Mouse (Mus musculus): ENCODE results near the gene Ncapg2. TPM values are rescaled to one million over a fixed set of nuclear protein-coding genes. Genes with fewer than 3 reads are reported as not detected.

Gene Ncapg2
- polyA plus RNA-seq, 1 experiment from 2014 or later = 28.5 TPM

- H3K27ac ChIP-seq (replicated peaks) = no peak overlapping the region
- H3K36me3 ChIP-seq = peaks cover 57% of the 10 kb centered on the region
- no peak overlapping the region for H3K4me2 ChIP-seq (replicated peaks)
- no peak overlapping the region for H3K9ac ChIP-seq
- H3K4me3 ChIP-seq (replicated peaks) = no peak overlapping the region
- no peaks in the 10 kb centered on the region for H3K9me3 ChIP-seq (replicated peaks)
- no peak for ATAC-seq (ENCODE audit: insufficient number of reproducible peaks, low FRiP score, low TSS enrichment, low read depth)
- H3K27me3 ChIP-seq = no peaks in the 10 kb centered on the region
- 95% methylated on average over 3 of the region's 3 CpGs for WGBS
- H3K4me1 ChIP-seq = no peaks in the 10 kb centered on the region
Measured at GRCm38 (mm10) chr12:116442184-116442583, 37.0 kb downstream of the Ncapg2 start.

GRCm38 (mm10) chr12:116449536-116449935 lies 44.3 kb downstream of the Ncapg2 start:
- 78% methylated on average over 2 of the region's 2 CpGs for WGBS
- Histone ChIP-seq H3K27ac (replicated peaks) (no peak overlapping the region), H3K4me2 (replicated peaks) (no peak overlapping the region), H3K4me1 (no peaks in the 10 kb centered on the region), H3K36me3 (peaks cover 37% of the 10 kb centered on the region), H3K9me3 (replicated peaks) (no peaks in the 10 kb centered on the region), H3K27me3 (no peaks in the 10 kb centered on the region), H3K9ac (no peak overlapping the region), H3K4me3 (replicated peaks) (no peak overlapping the region)
- no peak for ATAC-seq (ENCODE audit: insufficient number of reproducible peaks, low FRiP score, low TSS enrichment, low read depth)

GRCm38 (mm10) chr12:116460379-116461065 lies 55.3 kb downstream of the Ncapg2 start:
- Histone ChIP-seq H3K4me1 (no peaks in the 10 kb centered on the region), H3K4me3 (replicated peaks) (no peak overlapping the region), H3K4me2 (replicated peaks) (no peak overlapping the region), H3K9me3 (replicated peaks) (no peaks in the 10 kb centered on the region), H3K27ac (replicated peaks) (no peak overlapping the region), H3K9ac (no peak overlapping the region), H3K27me3 (no peaks in the 10 kb centered on the region), H3K36me3 (peaks cover 24% of the 10 kb centered on the region; the same call in 1 of the 2 replicates)
- no peak for ATAC-seq (ENCODE audit: insufficient number of reproducible peaks, low FRiP score, low TSS enrichment, low read depth)
- WGBS = 96% methylated on average over 6 of the region's 6 CpGs

- peaks cover 4% of the 10 kb centered on the region; the same call in 1 of the 2 replicates for H3K36me3 ChIP-seq
- no peak for ATAC-seq (ENCODE audit: insufficient number of reproducible peaks, low FRiP score, low TSS enrichment, low read depth)
- H3K9me3 ChIP-seq (replicated peaks) = no peaks in the 10 kb centered on the region
- no peak overlapping the region for H3K27ac ChIP-seq (replicated peaks)
- 87% methylated on average over 5 of the region's 5 CpGs for WGBS
- H3K4me1 ChIP-seq = no peaks in the 10 kb centered on the region
- H3K27me3 ChIP-seq = no peaks in the 10 kb centered on the region
- H3K9ac ChIP-seq = no peak overlapping the region
- H3K4me3 ChIP-seq (replicated peaks) = no peak overlapping the region
- H3K4me2 ChIP-seq (replicated peaks) = no peak overlapping the region
Measured at GRCm38 (mm10) chr12:116467030-116467429, 61.8 kb downstream of the Ncapg2 start.

DNA sequence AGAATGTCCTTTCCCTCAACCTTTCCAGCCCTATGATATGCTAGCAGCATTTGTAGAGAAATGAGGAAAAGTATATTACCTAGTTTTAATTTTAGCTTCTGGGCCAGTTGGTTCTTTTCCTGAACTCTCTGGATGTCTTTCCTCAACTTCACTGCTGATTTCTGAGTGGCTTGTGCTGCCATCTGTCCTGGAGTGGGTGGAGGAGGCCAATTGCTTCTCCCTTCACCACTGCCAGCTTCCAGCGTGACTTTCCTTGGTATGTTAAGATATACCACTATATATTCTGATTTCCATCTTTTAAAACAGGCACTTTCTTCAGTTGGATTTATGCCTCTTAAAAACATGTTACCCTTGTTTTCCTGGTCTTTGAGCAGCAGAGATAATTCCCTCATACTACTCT lies 63.1 kb downstream of the Ncapg2 start:
- peaks cover 4% of the 10 kb centered on the region; the same call in 1 of the 2 replicates for H3K36me3 ChIP-seq
- ATAC-seq (ENCODE audit: insufficient number of reproducible peaks, low FRiP score, low TSS enrichment, low read depth) = no peak
- H3K27ac ChIP-seq (replicated peaks) = no peak overlapping the region
- H3K4me2 ChIP-seq (replicated peaks) = no peak overlapping the region
- no peak overlapping the region for H3K9ac ChIP-seq
- H3K4me1 ChIP-seq = no peaks in the 10 kb centered on the region
- H3K27me3 ChIP-seq = no peaks in the 10 kb centered on the region
- no peaks in the 10 kb centered on the region for H3K9me3 ChIP-seq (replicated peaks)
- WGBS = 89% methylated on average over 1 of the region's 1 CpGs
- no peak overlapping the region for H3K4me3 ChIP-seq (replicated peaks)

DNA sequence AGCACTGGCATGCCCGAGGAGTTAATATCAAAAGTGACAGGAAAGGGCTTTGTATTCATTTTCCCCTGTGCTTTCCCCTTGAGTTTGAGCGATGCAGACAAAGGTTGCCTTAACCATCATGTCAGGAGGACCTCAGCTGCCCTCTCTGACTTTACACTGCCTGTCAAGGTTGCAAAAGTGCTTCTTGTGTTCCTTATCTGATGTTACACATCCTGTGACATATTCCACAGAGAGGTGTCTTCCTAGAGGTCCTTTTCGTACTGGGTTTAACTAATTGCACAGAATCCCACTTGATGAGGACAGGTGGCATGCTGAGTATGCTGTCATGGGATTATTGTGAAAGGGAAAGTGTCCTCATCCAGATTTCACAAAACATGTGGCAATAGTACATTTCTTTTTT lies 63.9 kb downstream of the Ncapg2 start:
- Histone ChIP-seq H3K27ac (replicated peaks) (no peak overlapping the region), H3K4me1 (no peaks in the 10 kb centered on the region), H3K36me3 (no peaks in the 10 kb centered on the region), H3K27me3 (no peaks in the 10 kb centered on the region), H3K4me3 (replicated peaks) (no peak overlapping the region), H3K4me2 (replicated peaks) (no peak overlapping the region), H3K9me3 (replicated peaks) (no peaks in the 10 kb centered on the region), H3K9ac (no peak overlapping the region)
- WGBS = 79% methylated on average over 3 of the region's 3 CpGs
- no peak for ATAC-seq (ENCODE audit: insufficient number of reproducible peaks, low FRiP score, low TSS enrichment, low read depth)

DNA sequence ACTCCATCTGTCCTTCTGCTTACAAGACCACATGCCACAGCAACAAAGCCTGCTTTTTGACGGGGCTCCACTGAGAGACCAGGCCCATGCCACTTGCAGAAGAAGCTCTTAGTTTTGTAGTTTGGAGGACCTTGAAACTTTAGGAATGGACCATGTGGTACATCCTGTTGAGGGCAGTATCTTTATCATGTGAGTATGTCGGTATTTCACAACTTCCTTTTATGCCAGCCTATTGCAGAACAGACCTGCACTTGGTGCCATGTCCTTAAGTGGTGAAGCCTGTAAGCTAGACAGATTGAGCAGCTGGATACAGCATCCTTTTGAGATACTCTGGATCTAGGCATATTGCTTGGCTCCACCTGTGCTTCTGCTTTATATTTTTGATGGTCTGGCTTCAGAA lies 68.1 kb downstream of the Ncapg2 start:
- ATAC-seq (ENCODE audit: insufficient number of reproducible peaks, low FRiP score, low TSS enrichment, low read depth) = no peak

GRCm38 (mm10) chr12:116473761-116474160 lies 68.6 kb downstream of the Ncapg2 start:
- H3K4me3 ChIP-seq (replicated peaks) = no peak overlapping the region
- H3K27me3 ChIP-seq = no peaks in the 10 kb centered on the region
- no peaks in the 10 kb centered on the region for H3K9me3 ChIP-seq (replicated peaks)
- H3K9ac ChIP-seq = no peak overlapping the region
- no peak overlapping the region for H3K27ac ChIP-seq (replicated peaks)
- H3K36me3 ChIP-seq = no peaks in the 10 kb centered on the region
- no peaks in the 10 kb centered on the region for H3K4me1 ChIP-seq
- no peak for ATAC-seq (ENCODE audit: insufficient number of reproducible peaks, low FRiP score, low TSS enrichment, low read depth)
- H3K4me2 ChIP-seq (replicated peaks) = no peak overlapping the region

More for the DNA sequence above, 68.1 kb downstream of the Ncapg2 start:
- Histone ChIP-seq H3K9ac (no peak overlapping the region), H3K4me3 (replicated peaks) (no peak overlapping the region), H3K4me1 (no peaks in the 10 kb centered on the region), H3K27me3 (no peaks in the 10 kb centered on the region), H3K9me3 (replicated peaks) (no peaks in the 10 kb centered on the region), H3K4me2 (replicated peaks) (no peak overlapping the region), H3K27ac (replicated peaks) (no peak overlapping the region), H3K36me3 (no peaks in the 10 kb centered on the region)
- 77% methylated on average over 2 of the region's 2 CpGs for WGBS

DNA sequence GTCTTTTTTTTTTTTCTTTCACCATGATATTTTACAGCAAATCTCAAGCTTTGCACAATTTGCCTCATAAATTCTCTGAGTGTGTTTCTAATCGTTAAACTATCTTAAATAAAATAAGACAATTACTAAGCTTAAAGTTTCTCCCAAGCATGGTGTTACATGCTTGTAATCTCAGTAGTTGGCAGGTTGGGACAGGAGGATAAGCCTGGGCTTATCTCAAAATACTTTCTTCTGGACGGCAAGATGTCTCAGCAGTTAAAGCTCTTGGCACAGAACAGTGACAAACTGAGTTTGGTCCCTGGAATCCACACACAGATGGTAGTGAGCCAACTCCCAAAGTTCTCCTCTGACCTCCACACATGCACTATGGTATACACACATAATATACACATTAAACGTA lies 69.5 kb downstream of the Ncapg2 start:
- H3K27me3 ChIP-seq = no peaks in the 10 kb centered on the region
- H3K4me3 ChIP-seq (replicated peaks) = no peak overlapping the region
- no peaks in the 10 kb centered on the region for H3K36me3 ChIP-seq
- no peak overlapping the region for H3K4me2 ChIP-seq (replicated peaks)
- no peak for ATAC-seq (ENCODE audit: insufficient number of reproducible peaks, low FRiP score, low TSS enrichment, low read depth)
- 59% methylated on average over 3 of the region's 3 CpGs for WGBS
- no peak overlapping the region for H3K9ac ChIP-seq
- no peaks in the 10 kb centered on the region for H3K9me3 ChIP-seq (replicated peaks)
- H3K27ac ChIP-seq (replicated peaks) = no peak overlapping the region
- no peaks in the 10 kb centered on the region for H3K4me1 ChIP-seq

DNA sequence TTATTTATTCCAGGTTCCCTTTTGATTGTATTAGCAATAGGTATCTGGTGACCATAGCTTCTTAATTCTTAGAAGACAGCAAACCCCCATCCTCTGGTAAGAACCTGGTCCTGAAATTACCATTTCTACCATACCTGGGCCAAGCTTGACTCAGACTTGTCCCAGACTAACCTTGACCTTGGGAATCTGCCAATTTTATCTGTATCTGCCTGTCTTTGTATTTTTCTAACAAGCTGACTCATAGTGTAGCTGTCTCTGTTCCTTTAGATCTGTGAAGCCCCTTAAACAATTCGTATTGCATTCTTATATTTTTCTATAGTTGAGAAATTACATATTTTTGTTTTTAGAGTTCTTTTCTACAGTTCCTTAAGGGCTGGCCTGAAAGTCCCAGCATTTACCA lies 73.6 kb downstream of the Ncapg2 start:
- WGBS = 49% methylated on average over 1 of the region's 1 CpGs

GRCm38 (mm10) chr12:116481921-116482320 lies 76.7 kb downstream of the Ncapg2 start:
- H3K4me1 ChIP-seq = peaks cover 10% of the 10 kb centered on the region
- H3K27me3 ChIP-seq = peaks cover 11% of the 10 kb centered on the region
- ATAC-seq (ENCODE audit: insufficient number of reproducible peaks, low FRiP score, low TSS enrichment, low read depth) = no peak
- no peaks in the 10 kb centered on the region for H3K9me3 ChIP-seq (replicated peaks)
- H3K4me2 ChIP-seq (replicated peaks) = no peak overlapping the region
- WGBS = 59% methylated on average over 1 of the region's 1 CpGs
- H3K4me3 ChIP-seq (replicated peaks) = no peak overlapping the region
- no peak overlapping the region for H3K27ac ChIP-seq (replicated peaks)
- H3K36me3 ChIP-seq = no peaks in the 10 kb centered on the region
- H3K9ac ChIP-seq = no peak overlapping the region

More for the DNA sequence above, 73.6 kb downstream of the Ncapg2 start:
- Histone ChIP-seq H3K4me3 (replicated peaks) (no peak overlapping the region), H3K27ac (replicated peaks) (no peak overlapping the region), H3K9me3 (replicated peaks) (no peaks in the 10 kb centered on the region), H3K4me2 (replicated peaks) (no peak overlapping the region), H3K27me3 (no peaks in the 10 kb centered on the region), H3K36me3 (no peaks in the 10 kb centered on the region), H3K4me1 (no peaks in the 10 kb centered on the region), H3K9ac (no peak overlapping the region)
- ATAC-seq (ENCODE audit: insufficient number of reproducible peaks, low FRiP score, low TSS enrichment, low read depth) = no peak

DNA sequence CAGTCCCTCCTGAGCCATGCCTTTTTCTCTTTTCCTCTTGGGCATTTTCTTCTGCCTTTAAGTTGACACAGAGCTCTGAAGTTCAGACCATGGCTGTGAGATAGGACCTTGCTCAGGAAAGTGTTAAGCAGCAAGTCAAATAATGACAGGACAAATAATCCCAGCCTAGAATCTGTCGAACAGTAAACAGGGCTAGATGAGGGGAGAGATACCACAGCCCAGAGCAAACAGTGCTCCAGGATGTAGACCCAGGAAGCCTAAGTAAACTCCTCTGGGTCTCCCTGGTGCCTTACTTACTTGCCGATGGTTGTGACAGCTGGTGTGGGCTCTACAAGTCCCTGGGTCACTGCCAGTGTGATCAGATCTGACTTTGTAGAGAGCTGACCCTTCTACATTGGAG lies 78.4 kb downstream of the Ncapg2 start:
- WGBS = 62% methylated on average over 2 of the region's 2 CpGs

More for the DNA sequence above, 78.4 kb downstream of the Ncapg2 start:
- H3K27me3 ChIP-seq = peaks cover 19% of the 10 kb centered on the region
- H3K4me1 ChIP-seq = peaks cover 10% of the 10 kb centered on the region
- no peak overlapping the region for H3K27ac ChIP-seq (replicated peaks)
- no peak for ATAC-seq (ENCODE audit: insufficient number of reproducible peaks, low FRiP score, low TSS enrichment, low read depth)
- no peak overlapping the region for H3K4me3 ChIP-seq (replicated peaks)
- no peaks in the 10 kb centered on the region for H3K9me3 ChIP-seq (replicated peaks)
- H3K9ac ChIP-seq = no peak overlapping the region
- no peaks in the 10 kb centered on the region for H3K36me3 ChIP-seq
- no peak overlapping the region for H3K4me2 ChIP-seq (replicated peaks)

All from embryonic facial prominence, embryonic 15.5 days (tissue).